Mouse (Mus musculus) kidney, postnatal 4 days (tissue): Measurements from ENCODE around the gene Col6a2.

ENCODE experiments used
- DNase-seq, 2 experiments: peaks; one replicate each; pipeline ENCODE4 v3.0.0; 2021; ENCODE audit warnings: mixed read lengths in 2 of 2

Gene Col6a2

DNA sequence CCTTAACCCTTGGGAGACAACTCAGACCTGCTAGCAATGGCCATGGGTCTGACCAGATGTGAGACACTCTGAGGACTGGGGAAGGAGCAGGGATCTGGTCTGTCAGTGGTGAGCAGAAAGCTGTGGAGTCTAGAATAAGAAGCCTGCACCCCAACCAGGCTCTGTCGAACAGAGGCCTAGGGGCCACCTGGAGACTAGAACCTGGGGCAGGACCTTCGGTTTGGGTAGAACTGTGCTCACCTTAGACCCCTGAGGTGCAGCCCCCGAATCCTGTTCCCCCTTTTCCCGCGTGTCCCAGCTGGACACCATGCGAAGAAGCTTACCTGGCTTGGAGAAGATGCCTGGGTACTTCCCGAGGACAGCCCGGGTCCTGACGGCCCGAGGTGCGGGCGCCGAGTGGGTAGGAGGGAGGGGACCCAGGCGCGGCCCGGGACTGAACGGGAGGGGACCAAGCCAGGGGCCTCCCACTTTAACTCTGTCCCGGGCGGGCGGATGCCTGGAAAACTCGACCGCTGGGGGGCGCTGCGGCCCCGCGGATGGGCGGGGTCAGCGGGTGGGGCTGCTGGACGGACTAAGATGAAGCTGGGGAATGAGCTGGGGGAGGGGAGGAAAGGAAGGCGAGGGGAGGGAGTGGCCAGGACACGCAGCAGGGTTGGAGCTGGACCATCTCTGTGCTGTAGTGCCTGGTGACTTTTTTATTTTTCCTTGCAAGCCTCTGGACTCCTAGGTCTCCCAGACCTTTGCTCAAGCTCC lies at the start of gene Col6a2:
Col6a2 (minus strand) TSS at position 703 of the 753 bp plus-strand sequence.
- peak; percentile 96 for DNase-seq

GRCm38 (mm10) chr10:76671939-76672338 lies 48.5 kb upstream of the Col6a2 start:
- no peak for DNase-seq

DNA sequence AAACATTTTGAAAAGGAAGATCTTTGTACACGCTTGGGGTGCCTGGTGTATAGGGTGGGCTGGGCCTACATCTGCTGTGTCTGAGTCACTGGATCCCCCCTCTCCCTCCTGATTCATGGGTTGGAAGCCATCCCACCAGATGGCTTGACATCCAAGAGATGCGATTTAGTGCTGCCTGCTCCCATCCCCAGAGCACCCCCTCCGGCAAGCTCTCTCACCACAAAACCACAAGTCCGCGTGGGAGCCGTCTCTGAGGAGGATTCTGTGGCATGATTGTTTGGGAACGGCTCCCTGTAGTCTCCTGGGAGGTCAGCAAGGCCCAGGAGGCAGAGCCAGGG lies 45.5 kb upstream of the Col6a2 start:
- DNase-seq = peak; percentile 77 to 83

DNA sequence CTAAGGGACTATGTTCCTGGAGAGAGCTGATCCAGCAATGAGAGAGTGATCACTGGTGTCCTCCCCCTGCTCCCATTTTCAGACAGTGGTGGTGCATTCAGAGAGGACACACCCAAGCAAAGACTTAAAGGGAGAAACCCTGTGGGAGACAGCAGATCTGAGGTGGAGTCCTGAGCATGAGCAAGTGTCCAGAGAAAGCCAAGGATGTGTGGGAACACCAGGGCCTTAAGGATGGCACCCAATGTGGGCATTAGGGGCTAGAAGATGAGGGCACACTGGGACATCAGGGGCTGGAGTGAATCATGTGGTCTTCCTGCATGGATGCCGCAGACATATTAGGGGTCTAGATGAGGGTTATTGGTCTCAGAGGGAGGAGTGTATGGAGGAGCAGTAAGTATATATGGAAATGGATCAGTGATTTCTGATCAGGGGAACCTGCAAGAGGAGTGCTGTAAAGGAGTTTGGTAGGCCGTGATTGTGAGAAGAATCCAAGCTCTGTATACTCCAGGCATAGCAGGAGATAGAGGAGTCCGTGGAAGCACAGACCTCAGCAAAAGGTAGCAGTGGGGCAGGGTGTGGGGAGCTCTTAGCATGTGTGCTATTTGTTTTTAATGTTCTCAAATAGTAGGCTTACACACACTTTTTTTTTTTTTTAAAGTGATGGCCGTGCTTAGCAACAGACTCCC lies 45.0 kb upstream of the Col6a2 start:
- DNase-seq = no peak

GRCm38 (mm10) chr10:76667197-76667805 lies 43.9 kb upstream of the Col6a2 start:
- no peak for DNase-seq

DNA sequence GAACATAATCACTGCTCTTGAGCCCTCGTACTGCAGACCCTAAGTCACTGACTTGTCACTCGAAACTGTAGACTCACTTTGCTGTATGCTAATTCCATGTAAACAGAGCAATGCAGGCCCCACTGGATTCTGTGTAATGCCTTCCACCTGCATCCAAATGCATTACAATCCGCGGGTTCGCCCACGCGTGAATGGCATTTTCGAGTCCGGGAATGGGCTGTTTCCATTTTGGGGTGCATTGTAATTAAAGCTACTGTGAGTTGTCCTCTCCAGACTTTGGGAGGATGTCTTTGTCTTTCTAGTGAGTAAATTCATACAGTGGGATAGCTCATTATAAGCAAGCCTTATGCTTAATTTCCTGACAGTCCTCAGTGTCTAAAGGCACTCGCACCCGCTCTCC lies 42.1 kb upstream of the Col6a2 start:
- peak in 1 of 2 experiments; percentile 6 for DNase-seq

DNA sequence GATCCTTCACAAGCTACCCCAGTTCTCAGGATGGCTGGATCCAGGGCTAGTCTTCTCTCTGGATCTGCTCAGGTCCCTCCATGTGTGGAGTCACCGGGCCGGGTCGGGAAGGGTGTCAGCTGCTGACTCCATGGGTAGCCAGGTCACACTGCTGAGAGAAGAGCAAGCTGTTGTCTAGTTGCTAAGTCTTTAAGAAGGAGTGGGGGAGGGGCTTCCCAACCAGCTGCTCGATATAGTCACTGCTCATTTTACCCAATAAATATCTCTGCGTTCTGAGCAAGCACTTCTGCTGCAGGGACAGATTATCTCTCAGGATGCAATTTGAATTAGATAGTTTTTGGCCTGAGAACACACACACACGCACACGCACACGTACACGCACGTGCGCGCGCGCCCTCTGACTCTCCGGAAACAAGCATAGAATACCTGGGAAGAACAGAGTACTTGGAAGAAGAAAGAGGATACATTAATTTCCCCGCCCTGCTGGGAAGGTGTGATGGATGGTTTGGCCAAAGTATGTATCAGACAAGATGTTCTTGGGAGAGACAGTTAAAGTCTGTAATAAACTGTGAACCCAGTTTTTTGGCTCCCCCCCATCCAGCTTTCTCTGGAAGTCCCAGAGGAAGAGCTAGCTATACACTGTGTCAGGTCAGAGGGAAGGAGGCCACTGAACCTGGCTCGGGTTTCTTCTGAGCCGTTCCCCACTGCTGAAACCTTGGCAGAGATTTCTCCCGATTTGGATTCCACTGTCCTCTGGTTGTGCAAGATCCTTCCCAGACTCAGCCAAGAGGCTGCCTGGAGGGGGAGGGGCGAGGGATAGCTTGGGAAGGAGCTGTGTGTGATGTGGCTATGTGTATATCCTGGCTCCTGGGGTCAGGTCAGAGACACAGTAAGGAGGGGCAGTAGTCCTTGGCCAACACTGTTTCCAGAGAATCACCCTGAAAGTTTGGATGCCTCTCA lies 41.0 kb upstream of the Col6a2 start:
- DNase-seq = peak; percentile 79 to 84

- peak; percentile 38 to 53 for DNase-seq
These were observed 30.2 kb upstream of the Col6a2 start for GRCm38 (mm10) chr10:76653345-76654336.

- DNase-seq = peak in 1 of 2 experiments; percentile 46
These were observed 27.4 kb upstream of the Col6a2 start for GRCm38 (mm10) chr10:76650662-76651342.

DNA sequence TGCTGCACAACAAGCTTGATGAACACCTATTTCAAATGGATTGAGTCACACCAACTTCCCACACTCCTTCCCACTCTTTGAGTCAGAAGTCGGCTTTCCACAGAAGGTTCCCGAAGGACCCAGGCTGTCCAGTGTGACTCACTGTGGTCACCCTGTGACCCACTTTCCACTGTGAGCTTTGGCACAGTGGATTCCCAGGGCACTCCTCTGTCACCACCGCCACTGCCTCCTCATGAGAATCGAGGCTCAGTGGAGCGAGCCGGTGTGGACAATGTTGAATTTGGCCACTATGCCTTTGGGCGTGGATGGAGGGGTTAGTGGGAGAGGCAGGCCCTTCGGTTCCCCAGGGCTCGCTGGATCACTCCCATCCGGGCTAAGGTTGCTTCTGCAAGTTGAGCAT lies 25.3 kb upstream of the Col6a2 start:
- no peak for DNase-seq

DNA sequence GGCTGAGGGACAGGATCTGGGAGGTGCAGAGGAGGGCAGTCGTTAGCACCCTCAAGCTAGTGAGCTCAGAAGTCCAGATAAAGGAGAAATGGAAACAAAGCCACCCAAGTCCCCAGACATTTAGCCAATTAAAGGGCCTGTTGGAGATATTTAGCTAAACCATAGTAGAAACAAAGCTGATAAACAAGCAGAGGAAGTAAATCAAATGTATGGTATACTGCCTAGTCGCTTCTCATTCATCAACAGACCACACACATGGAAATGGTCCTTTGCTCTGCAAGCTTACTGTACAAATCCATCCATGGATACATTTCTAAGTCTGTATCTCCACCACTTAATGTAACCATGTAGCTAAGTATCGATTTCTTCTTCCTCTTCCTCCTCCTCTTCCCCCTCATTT lies 24.0 kb upstream of the Col6a2 start:
- no peak for DNase-seq

- no peak for DNase-seq
These were observed 22.3 kb upstream of the Col6a2 start for GRCm38 (mm10) chr10:76645686-76646085.

DNA sequence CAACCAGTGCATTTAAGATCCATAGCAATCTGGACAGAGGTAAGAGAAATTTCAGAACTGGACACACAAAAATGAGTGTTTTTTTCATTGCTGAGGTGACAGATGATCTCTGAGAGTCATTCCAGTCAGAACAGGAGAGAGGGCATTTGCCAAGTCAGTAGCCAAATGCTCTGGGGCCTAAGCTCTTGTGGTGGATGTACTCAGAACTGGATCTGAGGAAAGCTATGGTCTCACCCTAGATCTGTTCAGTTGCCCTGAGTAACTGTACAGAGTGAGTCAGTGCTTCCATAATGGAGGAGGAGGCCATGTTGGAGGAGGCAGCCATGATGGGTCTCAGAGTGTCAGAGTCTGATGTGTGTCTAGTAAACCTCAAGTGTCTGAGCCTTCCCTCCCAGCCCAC lies 21.6 kb upstream of the Col6a2 start:
- DNase-seq = no peak

- peak; percentile 68 to 74 for DNase-seq
These were observed 20.6 kb upstream of the Col6a2 start for GRCm38 (mm10) chr10:76643999-76644398.

DNA sequence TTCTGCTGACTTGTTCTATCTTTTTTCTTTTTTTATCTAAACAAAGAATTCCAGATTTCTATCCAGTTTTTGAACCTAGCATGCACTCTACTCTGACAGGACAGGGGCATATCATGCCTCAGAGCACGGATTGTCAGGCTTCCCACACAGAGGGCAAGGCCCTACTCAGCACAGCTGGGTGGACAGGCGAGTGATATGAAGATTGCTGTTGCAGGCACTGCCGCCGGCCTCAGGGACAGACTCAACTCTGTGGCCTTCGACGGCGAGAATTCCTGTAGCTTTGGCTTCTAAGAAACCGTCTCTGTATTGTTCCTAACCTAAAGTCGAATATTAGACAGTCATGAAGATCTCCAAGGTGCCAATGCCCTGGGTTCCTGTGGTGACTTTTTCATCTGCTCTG lies 20.0 kb upstream of the Col6a2 start:
- peak; percentile 37 to 47 for DNase-seq

GRCm38 (mm10) chr10:76642628-76643434 lies 19.4 kb upstream of the Col6a2 start:
- peak; percentile 67 to 74 for DNase-seq

DNA sequence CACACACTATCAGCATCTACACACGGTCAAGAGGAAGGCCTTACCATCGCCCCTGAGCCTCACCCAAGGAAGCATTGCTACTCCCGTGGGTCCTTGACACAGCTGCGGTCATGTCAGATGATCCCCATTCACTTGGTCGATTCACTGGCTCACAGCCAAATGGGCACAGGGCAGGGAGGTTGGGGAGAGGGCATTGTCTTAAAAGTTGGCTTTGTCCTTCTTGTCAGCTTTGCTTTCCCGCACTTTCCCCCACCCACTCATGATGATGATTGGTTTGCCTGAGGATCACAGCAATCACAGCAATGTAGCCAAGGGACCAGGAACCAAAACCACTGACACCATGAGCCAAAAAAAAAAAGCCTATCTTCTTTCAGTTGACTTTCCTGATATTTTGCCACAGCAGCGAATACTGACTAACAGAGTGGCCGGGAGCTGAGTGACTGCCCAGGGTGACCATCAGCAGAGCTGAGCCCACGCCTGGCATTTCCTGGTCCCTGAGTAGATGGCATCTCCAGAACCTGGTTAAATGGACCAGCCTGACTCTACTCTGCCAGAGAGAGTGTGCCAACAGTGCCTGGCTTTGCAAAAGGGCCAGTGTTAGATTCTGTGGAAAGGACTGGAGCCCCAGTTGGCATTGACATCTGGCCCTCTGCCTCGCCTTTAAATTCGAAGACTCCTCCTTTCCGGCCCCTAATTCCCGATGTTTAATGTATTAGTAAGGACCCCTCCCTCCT lies 18.6 kb upstream of the Col6a2 start:
- DNase-seq = no peak

- no peak for DNase-seq
These were observed 16.5 kb upstream of the Col6a2 start for GRCm38 (mm10) chr10:76639952-76640351.

- no peak for DNase-seq
These were observed 13.2 kb upstream of the Col6a2 start for GRCm38 (mm10) chr10:76636601-76637000.
